Mouse (Mus musculus): Measurements from ENCODE around the gene Ramp1. TPM values are rescaled to one million over a fixed set of nuclear protein-coding genes. Genes with fewer than 3 reads are reported as not detected.

Ramp1 gene
- total RNA-seq, 2 experiments from 2014 or later = 37.4 to 43.2 TPM

- no peak for DNase-seq (ENCODE audit: low spot score in 2 of 2)
Measured at GRCm38 (mm10) chr1:91193680-91194079, 14.1 kb downstream of the Ramp1 start.

- DNase-seq (ENCODE audit: low spot score in 2 of 2) = peak in 1 of 2 experiments; percentile 34
Measured at GRCm38 (mm10) chr1:91199793-91200192, 20.2 kb downstream of the Ramp1 start.

DNA sequence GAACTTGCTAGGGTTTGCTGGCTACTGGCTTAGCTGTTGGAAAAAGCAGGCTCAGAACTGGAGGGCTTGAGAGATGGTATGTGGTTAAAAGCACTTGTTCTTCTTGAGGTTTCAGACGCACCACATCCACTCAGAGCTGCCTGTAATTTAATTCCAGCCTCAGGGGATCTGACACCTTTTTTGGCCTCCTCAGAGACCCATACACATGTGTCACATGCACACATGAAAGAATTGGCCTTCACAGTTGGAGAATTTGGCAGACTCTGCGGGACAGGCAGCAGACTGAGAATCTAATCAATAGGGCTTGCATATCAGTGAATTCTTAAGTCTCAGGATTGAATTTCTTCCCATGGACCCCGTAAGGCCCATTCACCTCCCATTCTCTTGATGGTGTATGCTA lies 21.5 kb downstream of the Ramp1 start:
- no peak for DNase-seq (ENCODE audit: low spot score in 2 of 2)

- no peak for DNase-seq (ENCODE audit: low spot score in 2 of 2)
Measured at GRCm38 (mm10) chr1:91204221-91204765, 24.7 kb downstream of the Ramp1 start.

GRCm38 (mm10) chr1:91205651-91206050 lies 26.0 kb downstream of the Ramp1 start:
- no peak for DNase-seq (ENCODE audit: low spot score in 2 of 2)

DNA sequence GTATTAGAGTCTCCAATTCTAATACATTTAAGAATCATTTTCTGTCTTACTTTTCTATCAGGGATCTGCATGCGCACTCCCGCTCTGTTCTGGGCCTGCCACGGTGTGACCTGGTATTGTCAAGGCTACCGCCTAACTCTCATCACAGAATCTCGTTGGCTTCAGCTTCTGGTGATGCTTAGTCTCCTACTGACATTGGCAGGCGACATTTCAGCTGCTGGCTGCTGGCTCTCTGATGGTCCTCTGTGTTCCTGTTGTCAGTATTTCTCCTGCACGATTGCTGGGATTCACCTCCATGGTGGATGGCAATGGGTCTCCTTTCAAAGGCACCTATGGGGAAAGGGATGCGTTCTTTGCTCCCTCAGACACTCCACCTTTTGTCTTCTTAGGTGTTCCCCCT lies 26.7 kb downstream of the Ramp1 start:
- peak in 1 of 2 experiments; percentile 31 for DNase-seq (ENCODE audit: low spot score in 2 of 2)

GRCm38 (mm10) chr1:91206873-91207272 lies 27.3 kb downstream of the Ramp1 start:
- peak; percentile 43 to 51 for DNase-seq (ENCODE audit: low spot score in 2 of 2)

GRCm38 (mm10) chr1:91207334-91208074 lies 27.9 kb downstream of the Ramp1 start:
- DNase-seq (ENCODE audit: low spot score in 2 of 2) = no peak

GRCm38 (mm10) chr1:91209343-91209742 lies 29.7 kb downstream of the Ramp1 start:
- DNase-seq (ENCODE audit: low spot score in 2 of 2) = peak; percentile 64 to 74

DNA sequence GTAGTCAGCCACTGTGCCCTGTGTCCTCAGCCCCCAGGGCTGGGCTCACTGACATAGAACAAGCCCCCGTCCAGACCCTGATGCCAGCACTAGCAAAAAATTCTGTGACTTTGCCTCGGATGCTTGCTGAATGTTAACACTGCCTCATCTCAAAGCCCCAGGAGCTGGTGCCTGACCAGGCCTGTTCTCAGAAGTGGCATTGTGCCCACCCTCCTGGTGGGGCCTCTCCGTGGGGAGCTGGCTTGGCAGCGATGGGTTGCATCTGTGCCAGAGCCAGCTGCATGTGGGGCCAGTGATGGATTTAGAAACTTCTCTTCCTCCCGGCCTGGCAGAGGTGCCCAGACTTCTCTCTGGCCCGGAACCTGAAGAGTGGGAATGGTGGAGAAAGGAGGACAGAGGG lies 30.2 kb downstream of the Ramp1 start:
- DNase-seq (ENCODE audit: low spot score in 2 of 2) = peak; percentile 90 to 92

- DNase-seq (ENCODE audit: low spot score in 2 of 2) = peak; percentile 78 to 85
Measured at GRCm38 (mm10) chr1:91211099-91211498, 31.5 kb downstream of the Ramp1 start.

DNA sequence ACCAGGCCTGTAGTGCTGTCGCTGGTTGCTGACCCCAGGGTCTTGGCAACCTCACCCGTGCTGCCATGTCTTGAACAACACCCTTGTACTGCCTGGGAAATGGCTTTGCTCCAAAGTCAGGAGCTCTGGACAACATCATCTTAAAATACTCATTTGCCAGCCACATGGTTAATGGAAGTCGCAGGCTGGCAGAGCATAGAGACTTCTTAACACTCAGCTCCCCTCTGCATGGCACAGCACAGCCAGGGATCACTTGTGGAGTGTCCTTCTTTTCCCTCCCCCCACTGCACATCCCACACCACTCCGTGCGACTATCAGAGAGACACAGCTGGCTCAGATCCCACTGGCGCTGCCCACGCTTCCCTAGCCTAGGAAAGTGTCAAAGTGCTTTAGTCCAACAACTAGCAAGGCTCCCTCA lies 32.0 kb downstream of the Ramp1 start:
- DNase-seq (ENCODE audit: low spot score in 2 of 2) = peak in 1 of 2 experiments; percentile 54

DNA sequence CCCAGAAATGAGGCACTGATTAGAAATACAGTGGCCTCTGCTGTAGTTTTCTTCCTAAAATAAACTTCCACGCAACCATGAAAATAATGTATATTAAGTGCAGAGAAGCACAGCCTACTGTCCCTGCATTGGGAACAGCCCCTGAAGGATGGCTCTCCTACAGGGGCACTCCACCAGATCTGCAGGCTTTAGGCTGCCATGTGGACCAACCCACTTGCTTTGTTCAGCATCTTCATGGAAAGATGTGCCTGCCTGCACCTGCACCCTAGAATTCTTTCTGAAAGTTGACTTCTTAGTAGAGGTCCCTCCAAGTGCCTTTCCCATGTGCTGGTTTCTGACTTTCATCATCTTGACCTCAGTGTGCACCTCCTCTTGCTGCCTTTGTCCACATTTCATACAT lies 35.6 kb downstream of the Ramp1 start:
- no peak for DNase-seq (ENCODE audit: low spot score in 2 of 2)

- DNase-seq (ENCODE audit: low spot score in 2 of 2) = peak in 1 of 2 experiments; percentile 33
Measured at GRCm38 (mm10) chr1:91215981-91216380, 36.4 kb downstream of the Ramp1 start.

DNA sequence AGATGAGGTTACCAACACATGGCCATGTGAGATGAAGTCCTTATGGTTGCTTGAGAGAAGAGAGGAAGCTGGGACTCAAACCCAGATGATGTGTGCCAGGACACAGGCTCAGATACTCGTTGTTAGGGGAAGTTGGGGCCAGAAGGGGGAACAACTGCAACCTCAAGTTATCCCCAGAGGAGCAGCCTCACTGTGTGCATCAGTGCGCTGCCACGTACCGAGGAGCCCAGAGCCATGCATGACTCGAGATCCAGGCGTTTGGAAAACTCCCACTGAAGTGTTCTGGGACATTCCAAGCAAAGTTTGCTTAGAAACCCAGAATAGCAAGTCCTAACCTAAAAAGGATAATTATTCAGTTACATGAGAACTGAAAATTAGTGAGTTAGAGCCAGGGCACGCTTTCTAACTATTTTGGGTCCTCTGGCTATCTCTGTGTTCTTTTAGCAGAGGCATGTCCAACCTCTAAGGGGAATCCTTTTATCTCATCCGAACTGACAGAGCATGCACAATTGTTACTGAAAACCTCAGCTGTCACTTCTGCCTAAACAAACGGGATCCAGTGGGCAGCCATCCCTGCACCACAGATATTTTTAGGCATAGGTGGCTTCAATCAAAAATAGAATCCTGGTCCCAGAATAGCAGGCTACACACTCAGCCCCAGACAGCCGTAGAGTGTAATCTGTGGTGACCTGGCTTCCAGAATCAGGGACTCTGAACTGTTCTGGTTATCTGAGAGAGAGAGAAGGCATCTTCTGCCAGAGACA lies 37.1 kb downstream of the Ramp1 start:
- peak in 1 of 2 experiments; percentile 19 for DNase-seq (ENCODE audit: low spot score in 2 of 2)

- no peak for DNase-seq (ENCODE audit: low spot score in 2 of 2)
Measured at GRCm38 (mm10) chr1:91219641-91220321, 40.2 kb downstream of the Ramp1 start.

DNA sequence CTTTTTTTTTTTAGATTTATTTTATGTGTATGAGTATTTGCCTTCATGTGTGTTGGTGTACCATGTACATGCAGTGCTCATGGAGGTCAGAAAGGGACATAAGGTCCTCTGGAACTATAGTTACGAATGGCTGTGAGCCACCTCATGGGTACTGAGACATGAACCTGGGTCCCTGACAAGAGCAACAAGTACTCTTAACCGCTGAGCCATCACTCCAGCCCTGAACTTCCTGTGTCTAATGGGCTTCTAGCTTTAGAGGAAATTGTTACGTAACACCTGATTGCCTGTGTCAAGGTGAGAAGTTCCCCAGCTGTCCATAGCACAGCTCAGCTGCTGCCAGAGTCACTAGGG lies 40.7 kb downstream of the Ramp1 start:
- no peak for DNase-seq (ENCODE audit: low spot score in 2 of 2)

GRCm38 (mm10) chr1:91226562-91226961 lies 46.9 kb downstream of the Ramp1 start:
- DNase-seq (ENCODE audit: low spot score in 2 of 2) = no peak

- DNase-seq (ENCODE audit: low spot score in 2 of 2) = no peak
Measured at GRCm38 (mm10) chr1:91227381-91228054, 47.9 kb downstream of the Ramp1 start.

DNA sequence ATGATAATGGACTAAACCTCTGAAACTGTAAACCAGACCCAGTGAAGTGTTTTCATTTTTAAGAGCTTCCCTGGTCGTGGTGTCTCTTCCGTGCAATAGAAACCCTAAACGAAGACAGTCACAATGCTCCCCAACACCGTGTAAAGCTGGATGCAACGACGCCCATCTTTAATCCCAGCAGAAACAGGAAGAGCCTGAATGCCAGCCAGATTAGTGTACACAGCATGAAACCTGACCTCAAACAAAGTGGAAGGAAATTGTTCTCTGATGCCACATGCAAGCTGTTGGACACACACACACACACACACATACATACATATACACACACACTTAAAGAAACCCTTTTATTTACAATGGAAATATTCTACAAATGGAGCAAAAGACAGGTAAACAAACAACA lies 51.5 kb downstream of the Ramp1 start:
- no peak for DNase-seq (ENCODE audit: low spot score in 2 of 2)

GRCm38 (mm10) chr1:91231896-91232295 lies 52.3 kb downstream of the Ramp1 start:
- DNase-seq (ENCODE audit: low spot score in 2 of 2) = no peak

Measured in layer of hippocampus, postnatal 10 days (tissue).